Mouse (Mus musculus) gastrocnemius, postnatal 36 days (tissue): Measurements from ENCODE around the gene 4430402I18Rik. TPM values are rescaled to one million over a fixed set of nuclear protein-coding genes. Genes with fewer than 3 reads are reported as not detected.

Experiments
- DNase-seq, 2 experiments: peaks; one replicate each; pipeline ENCODE4 v3.0.0; 2022
- intact Hi-C: fragments of 180-260 bp; cut with DNase I; formaldehyde crosslinking; loops from one replicate; pipeline ENCODE4 v1.15.1; 2025
- total RNA-seq, 2 experiments: library from RNA; stranded (reverse); gene quantifications; 2 replicates each; pipeline ENCODE4 v1.2.3; 2021

Gene 4430402I18Rik
- total RNA-seq, 2 experiments from 2014 or later = 0.54 to 0.87 TPM

- no peak for DNase-seq
- intact Hi-C loops = no loop called here
Observed at GRCm38 (mm10) chr19:28908186-28908585, 59.4 kb downstream of the 4430402I18Rik start.

GRCm38 (mm10) chr19:28903536-28904119, 64.0 kb downstream of the 4430402I18Rik start:
- no peak for DNase-seq
- intact Hi-C loops = no loop called here

GRCm38 (mm10) chr19:28902806-28903205, 64.8 kb downstream of the 4430402I18Rik start:
- intact Hi-C loops = no loop called here
- no peak for DNase-seq

GRCm38 (mm10) chr19:28902111-28902510, 65.5 kb downstream of the 4430402I18Rik start:
- intact Hi-C loops = no loop called here
- DNase-seq = no peak

- intact Hi-C loops = no loop called here
- no peak for DNase-seq
Observed at GRCm38 (mm10) chr19:28900771-28901170, 66.8 kb downstream of the 4430402I18Rik start.

- intact Hi-C loops = no loop called here
- no peak for DNase-seq
Observed at GRCm38 (mm10) chr19:28897497-28897896, 70.1 kb downstream of the 4430402I18Rik start.

- DNase-seq = no peak
- intact Hi-C loops = no loop called here
Observed at GRCm38 (mm10) chr19:28896639-28897038, 71.0 kb downstream of the 4430402I18Rik start.

- DNase-seq = no peak
- intact Hi-C loops = no loop called here
Observed at GRCm38 (mm10) chr19:28891864-28892263, 75.7 kb downstream of the 4430402I18Rik start.

GRCm38 (mm10) chr19:28891238-28891637, 76.4 kb downstream of the 4430402I18Rik start:
- intact Hi-C loops = no loop called here
- no peak for DNase-seq

GRCm38 (mm10) chr19:28889251-28889650, 78.3 kb downstream of the 4430402I18Rik start:
- intact Hi-C loops = no loop called here

GRCm38 (mm10) chr19:28888496-28888895, 79.1 kb downstream of the 4430402I18Rik start:
- intact Hi-C loops = no loop called here

More at GRCm38 (mm10) chr19:28889251-28889650, 78.3 kb downstream of the 4430402I18Rik start:
- no peak for DNase-seq

GRCm38 (mm10) chr19:28883126-28883525, 84.5 kb downstream of the 4430402I18Rik start:
- DNase-seq = no peak
- intact Hi-C loops = loop anchor here (5.0 kb wide), 1 partner anchor 106 kb away; no protein-coding TSS in a partner anchor

More at GRCm38 (mm10) chr19:28888496-28888895, 79.1 kb downstream of the 4430402I18Rik start:
- DNase-seq = no peak

GRCm38 (mm10) chr19:28879476-28879875, 88.1 kb downstream of the 4430402I18Rik start:
- intact Hi-C loops = no loop called here
- DNase-seq = no peak

GRCm38 (mm10) chr19:28870351-28870750, 97.2 kb downstream of the 4430402I18Rik start:
- intact Hi-C loops = no loop called here

GRCm38 (mm10) chr19:28869251-28869855, 98.2 kb downstream of the 4430402I18Rik start:
- no peak for DNase-seq
- intact Hi-C loops = no loop called here

More at GRCm38 (mm10) chr19:28870351-28870750, 97.2 kb downstream of the 4430402I18Rik start:
- no peak for DNase-seq

- intact Hi-C loops = no loop called here
- no peak for DNase-seq
Observed at GRCm38 (mm10) chr19:28865501-28865900, 102.1 kb downstream of the 4430402I18Rik start.

GRCm38 (mm10) chr19:28864981-28865380, 102.6 kb downstream of the 4430402I18Rik start:
- intact Hi-C loops = no loop called here
- DNase-seq = no peak

- DNase-seq = no peak
Observed at GRCm38 (mm10) chr19:28863626-28864025, 104.0 kb downstream of the 4430402I18Rik start.

GRCm38 (mm10) chr19:28860246-28860645, 107.4 kb downstream of the 4430402I18Rik start:
- DNase-seq = no peak
- intact Hi-C loops = no loop called here

More at GRCm38 (mm10) chr19:28863626-28864025, 104.0 kb downstream of the 4430402I18Rik start:
- intact Hi-C loops = no loop called here

- intact Hi-C loops = no loop called here
- no peak for DNase-seq
Observed at GRCm38 (mm10) chr19:28854831-28855230, 112.8 kb downstream of the 4430402I18Rik start.

- no peak for DNase-seq
- intact Hi-C loops = no loop called here
Observed at GRCm38 (mm10) chr19:28852001-28852400, 115.6 kb downstream of the 4430402I18Rik start.

GRCm38 (mm10) chr19:28850510-28850909, 117.1 kb downstream of the 4430402I18Rik start:
- no peak for DNase-seq
- intact Hi-C loops = no loop called here
